Mouse (Mus musculus) MN1 (cell line): ENCODE measurements around the gene Hjurp.

ENCODE experiments used
- DNase-seq: peaks from one replicate; pipeline ENCODE4 v3.0.0-alpha.2; 2016; ENCODE audit warnings: low spot score

Hjurp gene

GRCm38 (mm10) chr1:88279111-88280005 is 1.9 kb upstream of the Hjurp start:
- no peak for DNase-seq

GRCm38 (mm10) chr1:88277818-88278511 is 532 bp upstream of the Hjurp start:
- DNase-seq = peak; percentile 91

GRCm38 (mm10) chr1:88276524-88277097 is 822 bp downstream of the Hjurp start:
- DNase-seq = no peak

- DNase-seq = no peak
Observed at GRCm38 (mm10) chr1:88275698-88276523, 1.5 kb downstream of the Hjurp start.

GRCm38 (mm10) chr1:88275078-88275680 is 2.3 kb downstream of the Hjurp start:
- DNase-seq = no peak

- DNase-seq = no peak
Observed at GRCm38 (mm10) chr1:88274371-88275077, 2.9 kb downstream of the Hjurp start.

GRCm38 (mm10) chr1:88273832-88274231 is 3.6 kb downstream of the Hjurp start:
- DNase-seq = no peak

GRCm38 (mm10) chr1:88273326-88273725 is 4.1 kb downstream of the Hjurp start:
- no peak for DNase-seq

GRCm38 (mm10) chr1:88272851-88273250 is 4.6 kb downstream of the Hjurp start:
- DNase-seq = no peak

GRCm38 (mm10) chr1:88269539-88270309 is 7.7 kb downstream of the Hjurp start:
- DNase-seq = no peak

GRCm38 (mm10) chr1:88268070-88268469 is 9.4 kb downstream of the Hjurp start:
- DNase-seq = no peak

GRCm38 (mm10) chr1:88267489-88267888 is 9.9 kb downstream of the Hjurp start:
- DNase-seq = no peak

GRCm38 (mm10) chr1:88266123-88266522 is 11.3 kb downstream of the Hjurp start:
- DNase-seq = no peak

- peak; percentile 87 for DNase-seq
Observed at GRCm38 (mm10) chr1:88264869-88265240, 12.6 kb downstream of the Hjurp start.

GRCm38 (mm10) chr1:88264237-88264868 is 13.1 kb downstream of the Hjurp start:
- no peak for DNase-seq

- DNase-seq = no peak
Observed at GRCm38 (mm10) chr1:88263778-88264177, 13.7 kb downstream of the Hjurp start.

- DNase-seq = no peak
Observed at GRCm38 (mm10) chr1:88262961-88263360, 14.5 kb downstream of the Hjurp start.

- DNase-seq = peak; percentile 96
Observed at GRCm38 (mm10) chr1:88262255-88262654, 15.2 kb downstream of the Hjurp start.

GRCm38 (mm10) chr1:88261706-88262105 is 15.7 kb downstream of the Hjurp start:
- DNase-seq = no peak
